Mouse (Mus musculus) cortical plate, adult 2 months (tissue): ENCODE results near the gene Lman1l.

Experiments used
- CTCF ChIP-seq: fragments of 200-500 bp; IDR thresholded peaks from 2 replicates; pipeline ENCODE4 v1.5.1; 2011; ENCODE audit warnings: mild to moderate bottlenecking, control low read depth, low read length; ENCODE audit not compliant: insufficient read depth; ENCODE audit errors: extremely low read depth
- POLR2A ChIP-seq: fragments of 200-500 bp; IDR thresholded peaks from 2 replicates; pipeline ENCODE4 v1.6.1; 2011; ENCODE audit warnings: mild to moderate bottlenecking, low read length, control low read depth; ENCODE audit not compliant: insufficient read depth; ENCODE audit errors: extremely low read depth

- TF ChIP-seq POLR2A (peak; percentile 49; the same call in 1 of the 2 replicates), CTCF (no peak)
These were observed 31.1 kb downstream of the Lman1l start, which contains the start of gene Ulk3 for GRCm38 (mm10) chr9:57589224-57590126.
